Mouse (Mus musculus): ENCODE results near the gene Acadm.

Acadm gene

DNA sequence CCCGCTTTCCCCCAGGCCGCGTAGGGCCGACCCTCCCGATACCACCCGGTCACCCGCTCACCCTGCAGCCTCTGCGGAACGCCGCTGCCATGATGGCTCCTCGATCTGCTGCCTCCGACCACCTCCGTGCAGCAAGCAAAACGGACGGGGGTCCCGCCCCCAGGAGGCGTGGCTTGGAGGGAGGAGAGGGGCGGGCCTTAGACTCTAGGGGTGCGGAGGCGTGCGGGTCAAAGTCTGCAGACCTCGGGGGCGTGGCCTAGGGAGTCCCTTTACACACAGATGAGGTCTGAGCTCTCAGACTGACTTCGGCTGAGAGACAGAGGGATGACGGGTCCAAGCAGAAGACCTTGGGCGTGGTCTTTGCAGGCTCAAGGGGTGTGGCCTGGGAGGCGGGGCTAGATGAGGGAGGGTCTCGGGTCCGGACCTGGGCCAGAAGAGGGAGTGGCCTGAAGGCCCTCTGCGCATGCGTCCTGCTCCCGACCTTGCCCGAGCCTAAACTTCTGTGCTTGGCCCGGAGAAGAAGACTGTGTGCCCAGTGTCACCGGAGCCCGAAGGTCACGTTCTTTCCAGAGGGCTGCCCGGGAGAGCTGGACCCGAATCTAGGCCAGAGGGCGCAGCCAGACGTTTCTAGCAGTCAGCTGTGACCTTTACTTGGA, at the start of gene Acadm:
TSS of gene Acadm (minus strand) at position 298 of the 656 bp plus-strand sequence.
- DNase-seq (ENCODE audit: low read depth, low spot score), result peak; percentile 94

DNA sequence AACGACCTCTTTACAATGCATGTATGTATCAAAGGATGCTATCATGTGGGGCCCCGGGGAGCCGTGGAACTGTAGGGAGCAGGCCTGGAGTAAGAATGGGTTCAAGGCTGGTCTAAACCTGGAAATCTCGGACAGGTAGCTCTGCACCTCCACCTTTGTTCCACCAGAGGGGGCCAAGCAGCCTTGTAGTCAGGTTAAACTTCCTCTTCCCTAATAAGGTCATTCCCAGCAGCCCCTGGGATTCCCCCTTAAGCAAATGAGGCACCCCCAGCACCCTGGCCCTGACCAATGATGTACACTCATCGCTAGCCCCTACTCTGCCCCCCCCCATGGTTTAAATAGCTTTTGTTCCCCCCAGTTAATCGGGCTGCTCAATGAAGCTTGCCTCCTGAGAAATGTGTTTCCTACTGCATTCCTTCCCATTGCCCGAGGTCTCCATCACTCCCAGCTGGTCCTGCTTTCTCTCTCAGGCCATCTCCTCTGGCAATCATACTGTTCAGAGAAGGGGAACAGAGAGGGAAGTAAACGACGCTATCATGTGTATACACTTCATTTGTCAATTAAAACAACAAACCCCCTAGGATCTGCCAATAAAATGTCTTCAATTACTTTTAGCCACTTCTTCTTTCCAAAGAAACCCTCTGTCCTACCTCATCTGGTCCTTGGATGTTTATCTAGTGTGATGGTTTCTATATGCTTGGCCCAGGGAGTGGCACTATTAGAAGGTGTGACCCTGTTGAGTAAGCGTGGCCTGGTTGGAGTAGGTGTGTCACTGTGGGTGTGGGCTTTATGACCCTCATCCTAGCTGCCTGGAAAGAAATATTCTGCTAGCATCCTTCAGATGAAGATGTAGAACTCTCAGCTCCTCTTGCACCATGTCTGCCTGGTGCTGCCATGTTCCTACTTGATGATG, 40.3 kb upstream of the Acadm start:
- no peak for DNase-seq (ENCODE audit: low read depth, low spot score)

DNA sequence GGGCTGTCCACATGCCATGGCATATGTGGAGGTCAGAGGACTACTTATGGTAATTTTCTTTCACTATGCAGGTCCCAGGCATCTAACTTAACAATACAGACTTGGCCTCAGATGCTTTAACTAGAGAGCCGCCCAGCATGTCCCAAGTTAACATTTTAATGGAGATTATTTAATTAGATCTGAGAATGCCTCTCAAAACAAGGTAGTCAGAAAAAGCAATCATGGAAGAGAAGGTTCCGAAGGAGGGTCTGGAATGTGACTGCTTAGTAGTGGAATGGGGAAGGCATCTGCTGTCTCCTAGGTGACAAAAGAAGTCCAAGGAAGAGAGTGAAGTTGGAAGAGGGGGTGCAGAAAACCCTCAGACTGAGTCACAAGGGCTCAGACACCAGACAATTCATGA, 36.2 kb upstream of the Acadm start:
- no peak for DNase-seq (ENCODE audit: low read depth, low spot score)

DNA sequence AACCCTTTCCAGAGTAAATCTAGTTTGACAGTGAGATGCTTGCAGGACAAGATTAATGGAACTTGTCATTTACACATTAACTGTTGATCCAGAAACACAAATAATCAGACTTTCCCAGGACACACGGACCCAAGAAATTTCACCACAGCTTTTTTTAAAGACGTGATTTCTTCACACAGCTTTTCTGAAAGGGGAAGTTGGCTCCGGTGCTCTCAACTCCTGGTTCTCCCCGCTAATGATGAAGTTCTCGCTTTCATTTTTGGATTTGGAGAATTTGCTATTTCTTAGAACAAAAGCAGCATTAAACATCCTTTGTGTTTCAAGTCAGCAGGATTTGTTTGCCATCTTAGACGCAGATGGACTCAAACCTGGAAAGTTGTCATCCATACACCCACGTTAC, 31.4 kb upstream of the Acadm start:
- DNase-seq (ENCODE audit: low read depth, low spot score), result no peak

DNA sequence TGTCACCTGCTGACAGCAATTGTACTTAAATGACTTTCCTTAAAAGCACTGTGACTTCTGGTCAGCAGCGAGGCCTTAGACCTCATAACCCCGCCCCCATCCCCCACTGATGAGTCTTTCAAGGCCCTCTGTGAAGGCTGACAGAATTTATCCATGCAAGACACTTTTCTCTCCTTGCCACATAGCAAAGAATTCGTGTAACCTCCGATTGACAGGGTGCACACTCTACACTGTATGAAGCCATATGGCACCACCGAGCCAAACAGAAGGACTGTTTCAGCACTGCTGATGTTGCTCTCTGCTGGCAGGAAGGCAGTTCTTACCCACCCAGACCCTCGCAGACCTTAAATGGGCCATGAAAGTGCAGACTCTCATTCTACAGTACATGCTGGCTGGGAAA, 30.6 kb upstream of the Acadm start:
- no peak for DNase-seq (ENCODE audit: low read depth, low spot score)

DNA sequence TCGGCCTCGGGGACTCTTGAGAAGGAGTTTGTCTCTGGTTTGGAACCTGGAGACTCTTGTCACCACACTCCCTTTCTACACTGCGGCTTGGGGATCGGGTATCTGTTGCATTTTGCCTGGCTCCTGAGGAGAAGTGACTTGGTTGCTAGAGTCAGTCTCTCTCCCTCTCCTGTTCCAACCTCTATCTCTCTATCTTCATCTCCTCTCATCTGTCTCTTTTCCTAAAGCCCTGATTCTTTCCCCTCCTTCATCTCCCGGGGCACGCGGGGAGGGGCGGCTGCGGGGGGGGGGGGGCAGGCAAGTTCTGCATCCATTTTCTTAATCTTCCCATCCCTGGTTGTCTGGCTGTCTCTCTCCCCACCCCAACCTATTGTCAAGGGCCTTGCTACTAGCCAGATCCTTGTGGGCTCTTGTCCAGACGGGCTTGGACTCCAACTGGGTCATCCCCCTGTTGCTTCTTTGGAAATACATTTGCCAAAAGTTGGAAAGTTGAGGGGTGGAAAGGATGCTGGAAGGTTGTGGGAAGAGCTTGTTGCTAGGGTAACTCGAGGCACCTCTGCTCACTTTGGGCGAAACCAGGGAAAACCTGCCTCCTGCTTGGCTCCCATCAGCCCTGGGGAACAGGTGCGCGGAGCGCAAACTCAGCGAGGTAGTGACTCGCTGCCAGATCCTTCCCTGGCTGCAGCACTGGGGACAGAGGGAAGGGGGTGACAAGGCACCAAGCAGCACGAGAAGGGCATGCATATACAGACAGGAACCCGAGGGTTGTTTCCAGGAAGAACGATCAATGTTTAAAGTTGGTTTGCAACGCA, 29.7 kb upstream of the Acadm start:
- no peak for DNase-seq (ENCODE audit: low read depth, low spot score)

DNA sequence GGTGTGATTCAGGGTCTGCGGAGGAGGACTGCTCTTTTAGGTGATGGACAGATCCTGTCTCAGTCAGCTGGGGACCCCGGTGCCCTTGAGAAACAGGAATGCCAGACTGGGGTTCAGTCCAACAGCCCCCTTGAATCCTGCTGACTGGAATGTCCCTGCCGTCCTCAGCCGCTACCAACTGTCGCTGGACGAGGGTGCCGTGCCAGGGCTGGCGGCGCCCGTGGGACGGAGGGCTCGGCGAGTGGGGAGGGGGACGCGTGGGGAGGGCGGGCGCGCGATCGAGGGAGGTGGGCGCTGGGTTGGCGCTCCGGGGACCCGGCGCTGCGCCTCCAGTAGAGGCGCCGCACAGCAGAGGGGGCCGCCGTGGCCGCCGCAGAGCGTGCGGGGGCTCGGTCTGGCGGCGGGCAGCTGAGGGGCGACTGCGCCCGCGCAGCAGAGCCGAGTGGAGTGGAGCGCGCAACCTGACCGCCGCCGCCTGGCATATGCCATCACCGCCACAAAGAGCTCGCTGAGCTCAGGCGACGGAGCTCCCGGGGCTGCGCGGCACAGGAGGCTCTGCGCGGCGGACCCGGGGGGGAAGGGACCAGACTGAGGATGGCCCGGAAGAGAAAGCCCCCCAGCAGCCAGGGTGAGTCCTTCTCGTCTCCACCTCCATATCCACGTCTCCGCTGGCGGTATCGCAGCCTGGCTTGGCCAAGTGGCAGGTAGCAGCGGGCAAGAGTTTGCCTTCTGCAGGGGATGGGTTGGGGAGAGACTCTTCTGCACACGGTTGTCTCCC, 28.9 kb upstream of the Acadm start, which contains the start of gene Slc44a5:
TSS of gene Slc44a5 (plus strand) at position 266 of the 778 bp plus-strand sequence.
- DNase-seq (ENCODE audit: low read depth, low spot score), result no peak

DNA sequence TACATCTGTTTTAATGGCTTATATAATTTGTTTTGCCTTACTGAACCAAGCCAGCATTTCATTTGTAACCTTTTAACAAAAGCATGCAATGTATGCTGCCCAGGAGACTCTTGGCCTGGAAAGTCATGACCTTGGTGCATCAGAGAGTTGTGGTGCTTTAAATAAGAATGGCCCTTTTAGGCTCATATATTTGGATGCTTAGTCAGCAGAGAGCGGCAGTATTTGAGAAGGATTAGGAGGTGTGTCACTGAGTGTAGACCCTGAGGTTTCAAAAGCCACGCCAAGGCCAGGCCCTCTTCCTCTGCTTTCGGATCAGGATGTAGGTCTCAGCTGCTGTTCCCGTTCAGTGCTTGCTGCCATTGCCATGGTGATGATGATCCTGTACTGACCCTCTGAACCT, 25.0 kb upstream of the Acadm start:
- no peak for DNase-seq (ENCODE audit: low read depth, low spot score)

DNA sequence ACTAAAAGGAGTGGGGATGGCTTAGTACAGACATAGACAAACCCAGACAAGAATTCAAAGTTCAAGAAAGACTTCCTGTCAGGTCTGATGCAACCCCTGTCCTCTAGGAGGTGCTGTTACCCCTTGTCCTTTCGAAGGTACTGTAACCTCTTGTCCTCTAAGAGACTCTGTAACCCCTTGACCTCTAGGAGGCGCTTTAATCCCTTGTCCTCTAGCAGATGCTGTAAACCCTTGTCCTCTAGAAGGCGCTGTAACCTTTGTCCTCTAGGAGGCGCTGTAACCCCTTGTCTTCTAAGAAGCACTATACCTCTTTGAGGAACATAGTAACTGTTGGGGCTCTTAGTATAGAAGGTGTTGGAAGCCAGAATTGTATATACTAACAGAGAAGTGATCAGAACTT, 24.1 kb upstream of the Acadm start:
- peak; percentile 66 for DNase-seq (ENCODE audit: low read depth, low spot score)

DNA sequence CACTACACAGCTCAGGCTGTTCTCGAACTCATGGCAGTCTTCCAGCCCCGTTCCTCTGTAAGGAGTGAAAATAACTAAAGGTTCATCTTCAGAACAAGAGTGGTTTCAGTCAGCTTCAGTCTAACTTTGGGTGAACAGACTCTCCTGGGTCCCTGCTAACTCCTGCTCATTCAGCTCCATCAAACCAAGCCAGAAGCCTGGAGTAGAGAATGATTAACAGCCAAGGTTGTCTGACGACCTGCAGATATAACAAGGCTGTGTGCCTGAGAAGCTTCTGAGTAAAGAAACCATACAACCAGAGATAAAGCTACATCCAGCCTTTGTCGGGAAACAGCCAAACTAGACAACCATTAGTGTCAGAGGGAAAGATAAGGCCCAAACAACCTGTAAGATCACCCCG, 23.0 kb upstream of the Acadm start:
- no peak for DNase-seq (ENCODE audit: low read depth, low spot score)

DNA sequence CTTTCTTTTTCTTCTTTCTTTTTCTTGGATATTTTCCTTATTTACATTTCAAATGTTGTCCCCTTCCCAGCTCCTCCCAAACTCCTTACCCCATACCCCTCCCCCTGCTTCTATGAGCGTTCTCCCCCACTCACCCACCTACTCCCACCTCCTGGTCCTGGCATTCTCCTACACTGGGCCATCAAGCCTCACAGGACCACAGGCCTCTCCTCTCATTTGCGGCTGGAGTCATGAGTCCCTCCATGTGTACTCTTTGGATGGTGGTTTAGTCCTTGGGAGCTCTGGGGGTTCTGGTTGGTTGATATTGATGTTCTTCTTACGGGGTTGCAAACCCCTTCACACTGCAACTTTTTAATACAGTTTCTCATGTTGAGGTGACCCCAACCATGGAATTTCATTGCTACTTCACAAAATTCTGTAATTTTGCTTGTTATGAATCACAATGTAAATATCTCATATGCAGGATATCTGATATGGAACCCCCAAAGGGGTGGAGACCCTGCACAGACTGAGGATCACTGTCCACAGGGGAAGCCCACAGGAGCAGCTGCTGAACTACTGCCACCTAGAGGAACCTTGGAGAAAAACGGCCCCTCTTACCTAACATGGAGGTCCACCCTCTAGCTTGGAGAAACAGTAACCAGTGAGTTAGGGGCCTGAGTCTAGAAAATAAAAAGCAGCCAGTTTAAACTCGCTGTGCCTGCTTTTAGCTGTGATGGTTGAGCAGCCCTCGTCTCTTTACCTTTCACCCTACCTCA, 17.4 kb upstream of the Acadm start:
- DNase-seq (ENCODE audit: low read depth, low spot score), result peak; percentile 16

DNA sequence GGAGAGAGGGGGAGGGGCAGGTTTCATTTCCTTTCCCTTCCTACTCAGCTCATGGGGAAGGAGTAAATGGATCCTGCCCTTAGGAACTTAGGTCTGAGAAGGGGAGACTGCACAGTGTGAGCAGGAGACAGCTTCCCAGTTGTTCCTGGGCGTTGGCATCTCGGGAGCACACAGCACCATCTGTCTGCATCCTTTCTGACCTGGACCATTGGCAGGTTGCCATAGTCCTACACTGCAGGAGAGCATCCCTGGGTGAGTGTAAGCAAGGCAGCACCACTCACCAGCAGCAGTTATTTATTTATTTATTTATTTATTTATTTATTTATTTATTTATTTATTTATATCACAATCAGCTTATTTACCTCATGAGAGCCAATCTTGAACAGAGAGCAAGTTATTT, 16.5 kb upstream of the Acadm start:
- no peak for DNase-seq (ENCODE audit: low read depth, low spot score)

DNA sequence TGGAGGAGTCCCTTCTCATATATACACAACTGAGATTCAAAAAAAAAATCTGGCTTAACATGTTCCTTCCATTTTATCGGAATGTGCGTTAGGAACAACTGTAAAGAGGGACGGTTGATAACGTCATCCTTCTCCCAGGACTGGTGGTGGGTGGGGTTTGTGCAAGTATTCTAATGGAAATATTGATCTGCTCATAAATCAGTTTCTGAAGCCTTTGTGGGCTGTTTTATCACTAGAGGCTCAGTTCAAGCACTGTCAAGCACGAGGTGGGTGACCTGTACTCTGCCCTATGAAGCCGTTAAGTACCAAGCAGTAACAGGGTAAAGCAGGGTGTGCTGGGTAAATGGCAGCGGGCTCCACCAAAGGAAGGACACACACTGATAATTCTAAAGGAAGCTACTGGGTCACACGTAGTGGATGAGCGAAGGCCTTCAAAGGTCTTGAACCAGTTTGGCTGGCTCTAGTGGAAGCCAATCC, 15.3 kb upstream of the Acadm start:
- DNase-seq (ENCODE audit: low read depth, low spot score), result no peak

DNA sequence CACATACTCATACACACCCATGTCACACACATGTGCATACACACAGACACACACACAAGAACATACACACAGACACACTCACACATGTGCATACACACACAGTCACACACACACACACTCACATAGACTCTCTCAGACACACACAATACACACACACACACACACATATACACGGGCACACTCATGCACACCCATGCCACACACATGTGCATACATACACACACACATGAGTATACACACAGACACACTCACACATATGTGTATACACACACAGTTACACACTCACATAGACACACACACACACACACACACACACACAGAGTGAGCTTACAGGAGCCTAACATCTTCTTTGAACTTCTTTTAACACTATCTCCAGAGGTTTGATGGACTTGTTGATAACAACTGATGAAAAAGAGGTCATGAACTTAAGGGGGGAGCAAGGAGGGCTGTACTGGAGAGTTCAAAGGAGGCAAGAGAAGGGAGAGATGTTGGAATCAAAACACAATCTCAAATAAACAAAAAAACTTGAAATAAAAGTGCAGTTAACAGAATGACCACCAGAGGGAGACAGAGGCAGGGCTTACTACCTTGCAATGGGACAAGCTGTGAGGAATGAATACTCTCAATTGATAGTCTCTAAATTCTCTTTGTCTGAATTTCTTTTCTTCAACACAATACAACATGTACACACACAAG, 14.8 kb upstream of the Acadm start:
- peak; percentile 59 for DNase-seq (ENCODE audit: low read depth, low spot score)

DNA sequence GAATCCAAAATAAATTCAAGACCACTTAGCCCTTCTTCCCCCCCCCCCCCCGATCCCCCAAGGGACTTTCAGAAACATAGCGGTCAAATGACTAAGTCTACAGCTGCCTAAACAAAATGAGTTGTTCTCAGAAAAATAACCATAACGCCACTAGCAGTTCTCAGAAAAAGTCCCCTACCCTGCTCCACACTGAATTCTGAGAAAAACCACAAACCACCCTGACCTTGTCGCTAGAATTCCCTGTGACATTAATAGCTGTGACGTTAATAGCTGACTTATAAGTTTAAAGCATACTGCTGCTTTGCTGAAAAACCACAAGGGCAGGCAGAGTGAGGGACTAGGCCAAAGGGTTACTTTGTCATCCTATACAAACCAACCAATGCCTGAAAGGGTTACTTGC, 13.5 kb upstream of the Acadm start:
- DNase-seq (ENCODE audit: low read depth, low spot score), result peak; percentile 3

DNA sequence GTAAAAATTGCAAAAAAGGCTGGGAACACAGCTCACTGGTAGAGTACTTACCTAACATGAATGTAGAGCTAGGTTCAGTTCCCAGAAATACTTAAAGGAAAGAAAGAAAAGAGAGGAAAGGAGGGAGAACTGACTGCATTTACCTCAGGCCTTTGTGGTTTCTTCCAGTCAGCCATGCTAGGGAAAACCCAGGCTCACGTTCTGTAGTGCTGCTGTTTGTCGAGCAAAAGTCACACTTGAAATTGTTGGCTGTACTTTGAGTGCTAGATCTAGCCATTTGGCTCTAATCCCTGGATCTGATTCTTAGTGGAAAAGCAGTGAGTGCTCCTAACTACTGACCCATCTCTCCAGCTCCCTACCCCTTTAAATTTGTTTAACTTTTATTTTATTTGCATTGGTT, 3.7 kb upstream of the Acadm start:
- DNase-seq (ENCODE audit: low read depth, low spot score), result no peak

DNA sequence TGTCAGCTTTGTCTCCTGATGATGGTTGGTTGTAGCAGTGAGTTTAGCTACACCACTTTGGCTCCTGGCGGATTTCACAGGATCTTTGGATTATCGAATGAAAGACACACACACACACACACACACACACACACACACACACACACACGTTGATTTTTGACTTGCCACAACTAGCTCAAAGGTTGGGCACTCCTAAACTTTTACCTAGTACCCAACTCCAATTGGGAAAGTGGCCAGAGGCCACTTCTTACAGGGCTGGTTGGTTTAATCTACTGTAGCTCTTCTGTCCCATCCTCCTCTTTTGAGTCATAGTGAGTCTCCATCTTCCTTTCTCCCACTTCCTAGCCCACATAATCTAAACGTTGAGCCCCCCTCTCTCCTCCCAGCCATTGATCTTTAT, 2.8 kb upstream of the Acadm start:
- DNase-seq (ENCODE audit: low read depth, low spot score), result no peak

DNA sequence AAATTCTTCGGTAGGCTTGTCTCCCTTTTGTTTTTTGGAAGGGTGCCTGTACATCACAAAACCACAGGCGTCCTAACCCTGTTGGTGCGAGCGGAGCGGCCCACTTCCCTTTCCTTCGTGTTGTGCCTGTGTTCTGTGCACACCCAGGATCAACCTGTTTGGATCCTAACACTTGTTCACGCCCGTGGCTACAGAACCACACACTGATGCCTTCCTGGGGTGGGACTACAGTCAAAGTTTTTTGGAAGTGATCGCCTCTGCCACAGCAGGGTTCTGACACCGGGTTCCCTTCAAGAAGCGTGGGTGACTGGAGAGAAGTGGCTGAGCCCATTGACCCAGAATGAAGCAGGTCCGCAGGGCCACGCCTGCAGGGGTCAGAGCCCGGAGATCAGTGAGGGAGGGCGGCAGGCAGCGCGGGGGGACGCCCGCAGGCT, 514 bp downstream of the Acadm start:
- DNase-seq (ENCODE audit: low read depth, low spot score), result no peak

DNA sequence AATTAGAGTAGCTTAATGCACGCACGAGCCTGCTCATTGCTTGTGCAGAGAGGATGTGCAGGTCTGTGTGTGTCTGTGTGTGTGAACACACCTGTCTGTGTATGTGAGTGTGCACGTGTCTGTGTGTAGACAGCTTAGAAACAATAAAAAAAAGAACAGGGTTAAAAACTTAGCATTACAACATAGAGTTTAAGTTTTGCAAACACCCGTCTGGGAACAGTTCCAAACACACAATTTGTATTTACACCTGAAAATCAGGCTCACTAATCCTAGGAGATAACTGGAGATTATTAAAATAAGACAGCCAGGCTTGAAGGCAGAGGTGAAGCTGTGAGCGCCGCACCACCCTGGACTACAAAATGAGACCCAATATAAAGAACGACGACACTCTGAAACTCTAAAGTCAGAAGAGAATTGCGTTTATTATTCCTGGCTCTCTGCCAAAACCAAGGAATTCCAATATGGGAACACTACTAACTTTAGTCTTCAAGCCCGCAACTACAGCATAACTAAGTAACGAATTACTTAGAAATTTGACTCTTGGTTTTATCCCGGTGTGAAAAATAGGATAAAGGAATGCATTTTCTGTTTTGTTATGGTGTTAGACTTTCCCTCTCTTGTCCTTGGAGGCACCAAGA, 1.3 kb downstream of the Acadm start:
- DNase-seq (ENCODE audit: low read depth, low spot score), result no peak
